Comparison of ENCODE assay signal across 16 mouse cellular contexts in genomic region chr12:117084702-117085409, GRCm38 (mm10).
A peak's percentile ranks its signal among the peaks of the same experiment; 100 is the strongest.
DNase-seq lines count a peak whose midpoint lies in the region; ATAC-seq and TF ChIP-seq lines count a peak whose summit lies in the region.
"Had no signal": no experiment of that assay in that cellular context is flagged by ENCODE, and none has a peak within 500 bp of the region (broad histone marks: within the 10 kb centered on the region; RNA-seq: fewer than 3 reads in every experiment).

No protein-coding gene starts in this region.

- H3K4me1 ChIP-seq in forebrain, embryonic 11.5 days (replicated peaks; ENCODE audit: control insufficient read depth, insufficient read depth, low read length): peaks cover 11% of the 10 kb centered on the region
- peaks cover 20% of the 10 kb centered on the region for H3K4me1 ChIP-seq in forebrain, embryonic 14.5 days (ENCODE audit: control insufficient read depth, insufficient read depth, low read length)
- H3K4me1 ChIP-seq in hindbrain, postnatal 0 days (ENCODE audit: insufficient read depth, low read length): 0 out of 2 replicates have a peak, but pooled peaks cover 4% of the 10 kb centered on the region
- peaks cover 27% of the 10 kb centered on the region for H3K4me1 ChIP-seq in midbrain, embryonic 16.5 days (ENCODE audit: control insufficient read depth, insufficient read depth, low read length)
- H3K4me1 ChIP-seq in cerebellum, adult 2 months (ENCODE audit: control insufficient read depth, insufficient read depth, low read length): no peaks in the 10 kb centered on the region
- H3K4me1 ChIP-seq: limb, embryonic 12.5 days; liver, embryonic 12.5 days had no signal

- no peak; the same call in none of the 2 replicates for ATAC-seq in forebrain, embryonic 11.5 days (replicated peaks; ENCODE audit: low FRiP score)
- 0 out of 2 replicates have a peak, but pooled peaks have one; percentile 13 for ATAC-seq in forebrain, embryonic 14.5 days
- 0 out of 2 replicates have a peak, but pooled peaks have one; percentile 29 for ATAC-seq in hindbrain, postnatal 0 days
- peak; percentile 52 for ATAC-seq in midbrain, embryonic 16.5 days
- ATAC-seq: liver, embryonic 12.5 days had no signal

- no peak overlapping the region for H3K9ac ChIP-seq in forebrain, embryonic 11.5 days (ENCODE audit: low read length)
- H3K9ac ChIP-seq in forebrain, embryonic 14.5 days (ENCODE audit: low read length): peak overlapping the region; percentile 3; the same call in 1 of the 2 replicates
- H3K9ac ChIP-seq in hindbrain, postnatal 0 days (replicated peaks; ENCODE audit: low read length): no peak overlapping the region
- 0 out of 2 replicates have a peak overlapping the region, but pooled peaks have one; percentile 2 for H3K9ac ChIP-seq in midbrain, embryonic 16.5 days (ENCODE audit: low read depth, low read length)
- H3K9ac ChIP-seq: limb, embryonic 12.5 days; liver, embryonic 12.5 days; lung, embryonic 15.5 days had no signal

- no peak overlapping the region for H3K4me3 ChIP-seq in forebrain, embryonic 11.5 days (ENCODE audit: low read depth, low read length)
- no peak overlapping the region for H3K4me3 ChIP-seq in forebrain, embryonic 14.5 days (ENCODE audit: low read depth, low read length)
- no peak overlapping the region for H3K4me3 ChIP-seq in hindbrain, postnatal 0 days (ENCODE audit: low read length)
- no peak overlapping the region for H3K4me3 ChIP-seq in midbrain, embryonic 16.5 days (ENCODE audit: low read depth, low read length)
- H3K4me3 ChIP-seq in cerebellum, adult 2 months (replicated peaks; ENCODE audit: insufficient read depth, low read depth, low read length): no peak overlapping the region
- H3K4me3 ChIP-seq: limb, embryonic 12.5 days; liver, embryonic 12.5 days; lung, embryonic 15.5 days had no signal

- 21% methylated on average over 5 of the region's 5 CpGs for WGBS in forebrain, embryonic 11.5 days
- WGBS in forebrain, embryonic 14.5 days: 14% methylated on average over 5 of the region's 5 CpGs
- WGBS in hindbrain, postnatal 0 days: 49% methylated on average over 5 of the region's 5 CpGs
- 16% methylated on average over 5 of the region's 5 CpGs for WGBS in midbrain, embryonic 16.5 days
- 87% methylated on average over 5 of the region's 5 CpGs for WGBS in cerebellum, adult 2 months

- peak overlapping the region; percentile 9; the same call in 1 of the 2 replicates for H3K4me2 ChIP-seq in forebrain, embryonic 11.5 days (ENCODE audit: low read depth, low read length, severe bottlenecking)
- no peak overlapping the region for H3K4me2 ChIP-seq in forebrain, embryonic 14.5 days (ENCODE audit: low read length)
- no peak overlapping the region for H3K4me2 ChIP-seq in hindbrain, postnatal 0 days (ENCODE audit: low read depth, low read length)
- H3K4me2 ChIP-seq in midbrain, embryonic 16.5 days (ENCODE audit: low read length): no peak overlapping the region
- H3K4me2 ChIP-seq: limb, embryonic 12.5 days; liver, embryonic 12.5 days; lung, embryonic 15.5 days had no signal

- DNase-seq in forebrain, embryonic 11.5 days (ENCODE audit: low spot score): no peak
- no peak for DNase-seq in forebrain, embryonic 14.5 days (ENCODE audit: low spot score)
- no peak for DNase-seq in hindbrain, postnatal 0 days (ENCODE audit: low spot score)
- no peak for DNase-seq in cerebellum, adult 2 months
- no peak for DNase-seq in left cerebral cortex, postnatal 36 days (ENCODE audit: low spot score in 2 of 2)
- no peak for DNase-seq in ovary, postnatal 36 days (ENCODE audit: low spot score)
- DNase-seq: cerebellum, adult 9-10 months; gastrocnemius, postnatal 10 days; kidney, adult 18-20 months; right cerebral cortex, postnatal 25 days had no signal

- no peak for TF ChIP-seq POLR2A in cerebellum, adult 2 months (IDR thresholded peaks at IDR 0.05; ENCODE audit: borderline replicate concordance, insufficient read depth, low read length)

- peak overlapping the region; percentile 39; the same call in 1 of the 2 replicates for H3K27ac ChIP-seq in forebrain, embryonic 11.5 days (ENCODE audit: low read depth, low read length)
- peak overlapping the region; percentile 35; the same call in 1 of the 2 replicates for H3K27ac ChIP-seq in forebrain, embryonic 14.5 days (ENCODE audit: low read depth, low read length)
- H3K27ac ChIP-seq in hindbrain, postnatal 0 days: no peak overlapping the region
- peak overlapping the region; percentile 78 for H3K27ac ChIP-seq in midbrain, embryonic 16.5 days (ENCODE audit: low read length)
- no peak overlapping the region for H3K27ac ChIP-seq in cerebellum, adult 2 months (ENCODE audit: insufficient read depth, low read length)
- H3K27ac ChIP-seq: kidney, postnatal 0 days; limb, embryonic 12.5 days; liver, embryonic 12.5 days; lung, embryonic 15.5 days; stomach, postnatal 0 days had no signal

- no peaks in the 10 kb centered on the region; the same call in 1 of the 2 replicates for H3K27me3 ChIP-seq in forebrain, embryonic 11.5 days (ENCODE audit: control insufficient read depth, insufficient read depth, low read length)
- H3K27me3 ChIP-seq in forebrain, embryonic 14.5 days (replicated peaks; ENCODE audit: control insufficient read depth, insufficient read depth, low read length): no peaks in the 10 kb centered on the region
- H3K27me3 ChIP-seq in hindbrain, postnatal 0 days (ENCODE audit: insufficient read depth, low read length): no peaks in the 10 kb centered on the region
- H3K27me3 ChIP-seq in midbrain, embryonic 16.5 days (ENCODE audit: control insufficient read depth, insufficient read depth, low read depth, low read length): no peaks in the 10 kb centered on the region
- H3K27me3 ChIP-seq in cerebellum, adult 2 months (ENCODE audit: control insufficient read depth, insufficient read depth, low read length): no peaks in the 10 kb centered on the region
- H3K27me3 ChIP-seq: limb, embryonic 12.5 days; liver, embryonic 12.5 days; lung, embryonic 15.5 days had no signal

- no peaks in the 10 kb centered on the region for H3K9me3 ChIP-seq in forebrain, embryonic 11.5 days (ENCODE audit: control insufficient read depth, low read length)
- no peaks in the 10 kb centered on the region for H3K9me3 ChIP-seq in forebrain, embryonic 14.5 days (replicated peaks; ENCODE audit: control insufficient read depth, low read length)
- no peaks in the 10 kb centered on the region for H3K9me3 ChIP-seq in hindbrain, postnatal 0 days (ENCODE audit: low read length)
- H3K9me3 ChIP-seq in midbrain, embryonic 16.5 days (replicated peaks; ENCODE audit: control insufficient read depth, low read length, poor library complexity, severe bottlenecking): no peaks in the 10 kb centered on the region
- H3K9me3 ChIP-seq: limb, embryonic 12.5 days; liver, embryonic 12.5 days; lung, embryonic 15.5 days had no signal

- no peaks in the 10 kb centered on the region for H3K36me3 ChIP-seq in forebrain, embryonic 11.5 days (ENCODE audit: control insufficient read depth, insufficient read depth, low read length)
- H3K36me3 ChIP-seq in forebrain, embryonic 14.5 days (ENCODE audit: control insufficient read depth, insufficient read depth, low read length): no peaks in the 10 kb centered on the region
- no peaks in the 10 kb centered on the region for H3K36me3 ChIP-seq in hindbrain, postnatal 0 days (ENCODE audit: insufficient read depth, low read length)
- no peaks in the 10 kb centered on the region for H3K36me3 ChIP-seq in midbrain, embryonic 16.5 days (ENCODE audit: control insufficient read depth, insufficient read depth, low read length)
- H3K36me3 ChIP-seq: limb, embryonic 12.5 days; liver, embryonic 12.5 days; lung, embryonic 15.5 days had no signal

- no peak for TF ChIP-seq CTCF in hindbrain, postnatal 0 days (IDR thresholded peaks at IDR 0.05; ENCODE audit: low read depth)
- TF ChIP-seq CTCF in cerebellum, adult 2 months (IDR thresholded peaks at IDR 0.05; ENCODE audit: borderline replicate concordance, insufficient read depth, low read depth, low read length): no peak

- intact Hi-C loops in left cerebral cortex, postnatal 36 days (cut with DNase I): no loop called here

Comparison
In these comparisons a context has a peak if more than half of its experiments do, and no peak if none do; other contexts are left out.
1. H3K9ac ChIP-seq: peak in forebrain, embryonic 14.5 days (single experiment) and midbrain, embryonic 16.5 days (single experiment); none in forebrain, embryonic 11.5 days (single experiment) and hindbrain, postnatal 0 days (single experiment).
2. H3K27ac ChIP-seq: peak in forebrain, embryonic 11.5 days (single experiment), forebrain, embryonic 14.5 days (single experiment) and midbrain, embryonic 16.5 days (single experiment); none in hindbrain, postnatal 0 days (single experiment) and cerebellum, adult 2 months (single experiment).